Mouse (Mus musculus): Measurements from ENCODE around the gene Stard5. TPM values are rescaled to one million over a fixed set of nuclear protein-coding genes. Genes with fewer than 3 reads are reported as not detected.

The Stard5 gene
- polyA plus RNA-seq, 1 experiment from 2014 or later: 17.5 TPM

GRCm38 (mm10) chr7:83675545-83676254 lies 43.9 kb downstream of the Stard5 start:
- H3K27ac ChIP-seq: no peak overlapping the region
- no peak overlapping the region for H3K9ac ChIP-seq
- H3K4me2 ChIP-seq: no peak overlapping the region
- no peak for ATAC-seq (ENCODE audit: borderline replicate concordance, extremely low read depth, low FRiP score, low TSS enrichment)
- no peaks in the 10 kb centered on the region for H3K27me3 ChIP-seq
- no peak overlapping the region for H3K4me3 ChIP-seq
- WGBS: 27% methylated on average over 5 of the region's 5 CpGs
- H3K36me3 ChIP-seq: no peaks in the 10 kb centered on the region
- H3K4me1 ChIP-seq: no peaks in the 10 kb centered on the region
- no peaks in the 10 kb centered on the region for H3K9me3 ChIP-seq

GRCm38 (mm10) chr7:83677296-83677695 lies 45.5 kb downstream of the Stard5 start:
- no peak for ATAC-seq (ENCODE audit: borderline replicate concordance, extremely low read depth, low FRiP score, low TSS enrichment)
- WGBS: 67% methylated on average over 3 of the region's 3 CpGs
- no peaks in the 10 kb centered on the region for H3K4me1 ChIP-seq
- H3K36me3 ChIP-seq: no peaks in the 10 kb centered on the region
- no peak overlapping the region for H3K4me2 ChIP-seq
- no peaks in the 10 kb centered on the region for H3K27me3 ChIP-seq
- no peak overlapping the region for H3K4me3 ChIP-seq
- H3K9me3 ChIP-seq: no peaks in the 10 kb centered on the region
- H3K27ac ChIP-seq: no peak overlapping the region
- no peak overlapping the region for H3K9ac ChIP-seq

GRCm38 (mm10) chr7:83678506-83678905 lies 46.7 kb downstream of the Stard5 start:
- Histone ChIP-seq H3K9me3 (no peaks in the 10 kb centered on the region), H3K4me2 (no peak overlapping the region), H3K4me1 (peaks cover 9% of the 10 kb centered on the region), H3K27me3 (no peaks in the 10 kb centered on the region), H3K4me3 (no peak overlapping the region), H3K36me3 (no peaks in the 10 kb centered on the region), H3K27ac (no peak overlapping the region), H3K9ac (no peak overlapping the region)
- WGBS: 81% methylated on average over 4 of the region's 4 CpGs
- ATAC-seq (ENCODE audit: borderline replicate concordance, extremely low read depth, low FRiP score, low TSS enrichment): no peak

GRCm38 (mm10) chr7:83682640-83683274 lies 51.0 kb downstream of the Stard5 start:
- Histone ChIP-seq H3K4me3 (no peak overlapping the region), H3K9me3 (no peaks in the 10 kb centered on the region), H3K4me2 (no peak overlapping the region), H3K27me3 (no peaks in the 10 kb centered on the region), H3K36me3 (no peaks in the 10 kb centered on the region), H3K9ac (no peak overlapping the region), H3K27ac (no peak overlapping the region), H3K4me1 (peaks cover 9% of the 10 kb centered on the region)
- WGBS: 19% methylated on average over 6 of the region's 6 CpGs
- ATAC-seq (ENCODE audit: borderline replicate concordance, extremely low read depth, low FRiP score, low TSS enrichment): no peak

GRCm38 (mm10) chr7:83695449-83696212 lies 63.9 kb downstream of the Stard5 start:
- Histone ChIP-seq H3K4me3 (no peak overlapping the region), H3K9ac (no peak overlapping the region), H3K27ac (no peak overlapping the region), H3K36me3 (no peaks in the 10 kb centered on the region), H3K27me3 (no peaks in the 10 kb centered on the region), H3K4me1 (no peaks in the 10 kb centered on the region), H3K9me3 (no peaks in the 10 kb centered on the region), H3K4me2 (no peak overlapping the region)
- WGBS: 29% methylated on average over 6 of the region's 6 CpGs
- ATAC-seq (ENCODE audit: borderline replicate concordance, extremely low read depth, low FRiP score, low TSS enrichment): no peak

- H3K4me3 ChIP-seq: no peak overlapping the region
- no peaks in the 10 kb centered on the region for H3K4me1 ChIP-seq
- WGBS: 53% methylated on average over 6 of the region's 6 CpGs
- no peaks in the 10 kb centered on the region for H3K9me3 ChIP-seq
- no peak overlapping the region for H3K9ac ChIP-seq
- no peak overlapping the region for H3K4me2 ChIP-seq
- no peak overlapping the region for H3K27ac ChIP-seq
- no peak for ATAC-seq (ENCODE audit: borderline replicate concordance, extremely low read depth, low FRiP score, low TSS enrichment)
- no peaks in the 10 kb centered on the region for H3K36me3 ChIP-seq
- no peaks in the 10 kb centered on the region for H3K27me3 ChIP-seq
Observed at GRCm38 (mm10) chr7:83699066-83699745, 67.4 kb downstream of the Stard5 start.

Other genes starting within 250 kb of the Stard5 start
- 0.15 and 0.29 TPM in 2 replicates for gene Tmc3, start 47.0 kb upstream of the Stard5 start, polyA plus RNA-seq (2015; fragmentation: Nextera tagmentation; extraction: Ambion mirVana)
- gene Il16, start 113.8 kb downstream of the Stard5 start, polyA plus RNA-seq (2015; fragmentation: Nextera tagmentation; extraction: Ambion mirVana): 3.7 and 5.5 TPM in 2 replicates
- 3.1 and 3.2 TPM in 2 replicates for gene Cfap161, start 162.9 kb downstream of the Stard5 start, polyA plus RNA-seq (2015; fragmentation: Nextera tagmentation; extraction: Ambion mirVana)